Mouse (Mus musculus) liver, embryonic 15.5 days (tissue): ENCODE measurements around the gene Kcnk13. TPM values are rescaled to one million over a fixed set of nuclear protein-coding genes. Genes with fewer than 3 reads are reported as not detected.

Experiments used
- ATAC-seq: fragments of 200-750 bp; cut with Nextera tagmentation; 2 replicates; pipeline ENCODE4 v1.8.0; 2017; ENCODE audit warnings: moderate number of reproducible peaks, mild to moderate bottlenecking, moderate library complexity; ENCODE audit not compliant: insufficient read depth
- H3K27ac ChIP-seq: fragments of 300-500 bp; sonication (generic); replicated peaks from 2 replicates; pipeline ENCODE4 v1.5.1; 2015; ENCODE audit warnings: mild to moderate bottlenecking, inconsistent platforms
- H3K27me3 ChIP-seq: fragments of 300-500 bp; sonication (generic); 2 replicates; pipeline ENCODE4 v1.6.1; 2015; ENCODE audit warnings: mild to moderate bottlenecking, inconsistent platforms
- H3K36me3 ChIP-seq: fragments of 300-500 bp; sonication (generic); replicated peaks from 2 replicates; pipeline ENCODE4 v1.6.1; 2015; ENCODE audit warnings: moderate library complexity, mild to moderate bottlenecking, inconsistent platforms
- H3K4me1 ChIP-seq: fragments of 300-500 bp; sonication (generic); replicated peaks from 2 replicates; pipeline ENCODE4 v1.6.1; 2015; ENCODE audit warnings: inconsistent platforms
- H3K4me2 ChIP-seq: fragments of 300-500 bp; sonication (generic); 2 replicates; pipeline ENCODE4 v1.6.1; 2015; ENCODE audit warnings: moderate library complexity, mild to moderate bottlenecking, inconsistent platforms
- H3K4me3 ChIP-seq: fragments of 300-500 bp; sonication (generic); replicated peaks from 2 replicates; pipeline ENCODE4 v1.5.1; 2015; ENCODE audit warnings: mild to moderate bottlenecking, inconsistent platforms
- H3K9ac ChIP-seq: fragments of 300-500 bp; sonication (generic); 2 replicates; pipeline ENCODE4 v1.6.1; 2015; ENCODE audit warnings: moderate library complexity, mild to moderate bottlenecking, inconsistent platforms
- H3K9me3 ChIP-seq: fragments of 300-500 bp; sonication (generic); replicated peaks from 2 replicates; pipeline ENCODE4 v1.6.1; 2016; ENCODE audit warnings: inconsistent platforms
- WGBS: fragments of 180-500 bp; shearing (Covaris S2); methylation state at CpG from one replicate; pipeline ENCODE4 v1.1.7; 2015; ENCODE audit warnings: mixed read lengths; ENCODE audit not compliant: insufficient replicate concordance; 5-methylcytosine and 5-hydroxymethylcytosine counted together
- polyA plus RNA-seq: library from polyadenylated mRNA; unstranded; fragments of >200 nt; fragmentation: Nextera tagmentation; extraction: Ambion mirVana; gene quantifications from 2 replicates; pipeline ENCODE4 v1.2.1, GENCODE M21; 2015

Gene Kcnk13
- polyA plus RNA-seq, 1 experiment from 2014 or later, result 0.79 TPM

DNA sequence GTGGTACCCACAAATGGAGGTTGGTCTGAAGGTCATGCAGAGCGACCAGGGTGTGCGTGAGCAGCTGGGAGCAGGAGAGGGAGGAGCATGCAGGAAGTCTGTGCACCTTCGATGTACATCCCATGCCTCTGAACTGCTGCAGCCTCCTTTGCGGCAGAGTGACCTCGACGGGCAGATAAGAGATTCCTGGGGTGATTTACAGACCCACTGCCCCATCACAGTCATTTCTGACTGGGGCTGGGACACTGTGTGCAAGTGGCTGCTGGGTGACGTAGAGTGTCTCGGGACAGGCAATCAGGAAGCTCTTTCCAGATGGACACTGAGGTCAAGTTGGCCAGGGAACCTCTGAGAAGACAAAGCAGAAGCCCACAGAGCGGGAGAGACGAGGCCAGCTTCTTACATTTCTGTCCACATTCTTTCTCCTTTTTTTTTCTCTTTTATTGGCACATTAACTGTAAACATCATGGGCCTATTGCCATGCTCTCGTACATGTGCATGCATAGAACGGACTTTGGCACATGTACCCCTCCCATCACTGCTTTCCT is 59.6 kb downstream of the Kcnk13 start:
- no peak overlapping the region for H3K4me2 ChIP-seq
- no peaks in the 10 kb centered on the region for H3K9me3 ChIP-seq
- no peak overlapping the region for H3K27ac ChIP-seq
- 54% methylated on average over 12 of the region's 12 CpGs for WGBS
- ATAC-seq, result no peak
- no peaks in the 10 kb centered on the region for H3K27me3 ChIP-seq
- no peak overlapping the region for H3K9ac ChIP-seq
- H3K4me3 ChIP-seq, result no peak overlapping the region
- H3K4me1 ChIP-seq, result no peaks in the 10 kb centered on the region
- no peaks in the 10 kb centered on the region for H3K36me3 ChIP-seq

DNA sequence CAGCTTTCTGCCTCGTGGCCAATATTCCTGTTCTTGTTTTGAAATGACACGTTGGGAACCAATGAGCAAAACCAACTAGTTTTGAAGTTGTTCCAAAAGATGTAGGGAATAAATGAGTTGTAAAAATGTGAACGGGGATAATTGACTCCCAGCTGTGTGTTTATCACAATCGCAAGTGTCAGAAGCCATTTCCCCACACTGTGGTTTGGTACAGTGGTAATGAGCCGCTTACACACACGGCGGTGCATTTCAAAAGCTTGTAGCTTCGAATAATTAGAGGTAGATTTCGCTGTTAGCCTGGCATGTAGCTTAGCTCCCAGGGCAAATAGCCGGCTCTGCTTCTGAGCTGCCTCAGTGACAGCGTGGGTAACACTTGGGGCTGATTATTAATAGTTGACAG is 61.4 kb downstream of the Kcnk13 start:
- no peaks in the 10 kb centered on the region for H3K27me3 ChIP-seq
- WGBS, result 46% methylated on average over 11 of the region's 11 CpGs
- H3K4me3 ChIP-seq, result no peak overlapping the region
- no peaks in the 10 kb centered on the region for H3K4me1 ChIP-seq
- H3K27ac ChIP-seq, result no peak overlapping the region
- ATAC-seq, result no peak
- H3K9ac ChIP-seq, result no peak overlapping the region
- no peak overlapping the region for H3K4me2 ChIP-seq
- H3K36me3 ChIP-seq, result no peaks in the 10 kb centered on the region
- no peaks in the 10 kb centered on the region for H3K9me3 ChIP-seq

DNA sequence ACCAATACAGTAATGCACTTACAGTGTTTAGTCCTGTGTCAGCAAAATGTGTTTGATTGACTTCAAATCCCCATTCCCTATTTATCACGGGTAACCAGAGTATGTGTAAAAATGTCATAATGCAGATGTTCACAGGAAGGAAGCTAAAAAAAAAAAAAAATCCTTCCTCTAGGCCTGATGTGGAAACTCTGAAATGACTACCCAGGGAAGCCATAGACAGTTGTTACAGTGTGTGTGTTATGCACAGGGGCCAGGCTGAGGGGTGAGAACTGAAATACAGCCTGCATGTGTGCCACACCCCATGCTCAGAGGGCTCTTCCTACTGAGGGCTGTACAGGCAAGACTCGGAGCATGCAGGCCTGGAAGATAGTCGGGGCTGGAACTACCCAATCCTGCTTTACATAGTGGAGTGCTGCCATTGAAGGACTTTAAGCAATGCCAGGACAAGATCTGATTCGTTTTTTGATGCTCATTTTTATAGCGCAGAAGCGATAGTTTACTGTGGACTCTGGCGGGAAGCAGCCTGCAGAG is 62.5 kb downstream of the Kcnk13 start:
- no peak for ATAC-seq
- no peaks in the 10 kb centered on the region for H3K36me3 ChIP-seq
- no peaks in the 10 kb centered on the region for H3K9me3 ChIP-seq
- no peaks in the 10 kb centered on the region for H3K4me1 ChIP-seq
- H3K27ac ChIP-seq, result no peak overlapping the region
- no peaks in the 10 kb centered on the region for H3K27me3 ChIP-seq
- no peak overlapping the region for H3K4me3 ChIP-seq
- H3K9ac ChIP-seq, result no peak overlapping the region
- WGBS, result 51% methylated on average over 7 of the region's 7 CpGs
- H3K4me2 ChIP-seq, result no peak overlapping the region

DNA sequence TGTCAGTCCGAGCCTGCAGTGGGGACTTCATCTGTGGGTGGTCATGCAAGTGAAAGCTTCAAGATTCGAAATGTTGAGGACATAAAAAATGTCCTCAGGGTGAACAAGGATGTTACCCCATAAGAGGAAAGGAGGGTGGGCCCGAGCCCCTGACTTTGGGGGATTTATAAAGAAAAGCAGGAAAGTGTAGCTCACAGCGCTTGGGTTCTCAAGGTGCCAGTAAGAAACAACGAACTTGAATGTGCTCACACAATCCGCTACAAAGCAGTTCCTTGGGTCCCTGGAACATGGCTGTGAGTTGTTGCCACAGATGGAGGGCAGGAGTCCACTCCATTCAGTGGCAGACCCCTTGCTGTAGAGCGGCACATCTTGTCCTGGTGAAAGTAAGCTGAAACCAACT is 63.0 kb downstream of the Kcnk13 start:
- Histone ChIP-seq H3K36me3 (no peaks in the 10 kb centered on the region), H3K27me3 (no peaks in the 10 kb centered on the region), H3K4me1 (no peaks in the 10 kb centered on the region), H3K27ac (no peak overlapping the region), H3K4me3 (no peak overlapping the region), H3K4me2 (no peak overlapping the region), H3K9me3 (no peaks in the 10 kb centered on the region), H3K9ac (no peak overlapping the region)
- ATAC-seq, result no peak
- 64% methylated on average over 7 of the region's 7 CpGs for WGBS

DNA sequence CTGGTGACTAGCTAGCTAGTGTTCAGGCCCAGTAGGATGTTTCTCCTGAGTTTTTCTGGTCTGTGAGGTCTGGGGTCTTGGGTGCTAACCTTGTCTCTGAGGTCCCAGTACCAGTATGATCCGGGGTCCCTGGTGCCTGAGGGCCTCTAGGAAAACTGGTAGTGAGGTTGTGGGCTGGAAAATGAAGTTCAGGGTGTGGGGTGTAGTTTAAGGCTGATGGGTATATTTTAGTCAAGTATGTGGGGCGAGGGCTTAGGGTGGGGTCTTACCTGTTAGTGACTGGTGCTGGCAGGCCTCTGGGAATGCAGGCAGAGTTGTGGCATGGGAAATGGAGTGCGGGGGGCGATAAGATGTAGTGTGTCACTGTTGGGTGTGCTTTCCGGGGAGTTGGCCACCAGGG is 67.4 kb downstream of the Kcnk13 start:
- Histone ChIP-seq H3K4me1 (no peaks in the 10 kb centered on the region), H3K27me3 (no peaks in the 10 kb centered on the region), H3K4me2 (no peak overlapping the region), H3K36me3 (no peaks in the 10 kb centered on the region), H3K9ac (no peak overlapping the region), H3K4me3 (no peak overlapping the region), H3K9me3 (no peaks in the 10 kb centered on the region), H3K27ac (no peak overlapping the region)
- WGBS, result 68% methylated on average over 5 of the region's 5 CpGs
- ATAC-seq, result no peak

DNA sequence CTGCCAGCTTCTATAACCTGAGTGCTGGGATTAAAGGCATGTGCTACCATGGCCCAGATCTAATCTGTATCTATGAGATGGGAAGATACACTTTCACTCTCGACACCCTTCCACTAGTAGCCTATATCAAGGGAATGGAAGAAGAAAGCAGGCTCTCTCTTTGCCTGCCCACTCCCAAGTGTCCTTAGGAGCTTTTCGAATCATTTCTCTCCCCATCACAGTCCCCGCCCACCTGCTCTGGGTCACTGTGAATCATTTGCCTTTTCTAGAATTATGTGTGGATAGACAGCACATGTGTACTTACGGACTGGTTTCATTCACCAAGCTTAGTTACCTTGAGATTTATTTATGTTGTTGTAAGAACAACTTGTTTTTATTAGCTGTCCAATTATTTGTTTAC is 68.2 kb downstream of the Kcnk13 start:
- Histone ChIP-seq H3K36me3 (no peaks in the 10 kb centered on the region), H3K4me3 (no peak overlapping the region), H3K9me3 (no peaks in the 10 kb centered on the region), H3K9ac (no peak overlapping the region), H3K4me1 (no peaks in the 10 kb centered on the region), H3K27me3 (no peaks in the 10 kb centered on the region), H3K4me2 (no peak overlapping the region), H3K27ac (no peak overlapping the region)
- WGBS, result 58% methylated on average over 4 of the region's 4 CpGs
- ATAC-seq, result no peak

DNA sequence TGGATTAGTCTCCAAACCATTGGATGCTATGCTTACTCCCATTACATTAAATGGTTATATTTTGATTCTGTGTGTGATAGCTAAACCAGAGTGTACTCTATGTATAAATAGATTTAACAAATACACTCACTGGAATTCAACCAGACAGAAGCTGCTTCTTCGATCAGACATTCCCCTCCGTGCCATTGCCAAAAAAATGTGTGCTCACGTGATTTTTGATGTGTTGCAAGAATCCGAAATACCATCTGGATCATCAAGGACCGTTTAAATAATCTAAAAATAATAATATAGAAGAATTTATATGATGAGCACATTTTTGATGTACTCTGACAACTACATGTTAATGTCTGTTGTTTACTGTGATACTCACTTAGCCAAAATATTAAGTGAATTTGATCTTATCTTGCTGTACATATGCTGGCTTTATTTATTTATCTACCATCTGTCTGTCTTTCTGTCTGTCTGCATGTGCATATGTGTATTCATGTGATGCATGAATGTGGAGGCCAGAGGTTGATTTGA is 74.5 kb downstream of the Kcnk13 start:
- Histone ChIP-seq H3K27me3 (no peaks in the 10 kb centered on the region), H3K27ac (no peak overlapping the region), H3K9ac (no peak overlapping the region), H3K4me2 (no peak overlapping the region), H3K4me1 (no peaks in the 10 kb centered on the region), H3K4me3 (no peak overlapping the region), H3K9me3 (no peaks in the 10 kb centered on the region), H3K36me3 (no peaks in the 10 kb centered on the region)
- 71% methylated on average over 5 of the region's 5 CpGs for WGBS
- ATAC-seq, result no peak

DNA sequence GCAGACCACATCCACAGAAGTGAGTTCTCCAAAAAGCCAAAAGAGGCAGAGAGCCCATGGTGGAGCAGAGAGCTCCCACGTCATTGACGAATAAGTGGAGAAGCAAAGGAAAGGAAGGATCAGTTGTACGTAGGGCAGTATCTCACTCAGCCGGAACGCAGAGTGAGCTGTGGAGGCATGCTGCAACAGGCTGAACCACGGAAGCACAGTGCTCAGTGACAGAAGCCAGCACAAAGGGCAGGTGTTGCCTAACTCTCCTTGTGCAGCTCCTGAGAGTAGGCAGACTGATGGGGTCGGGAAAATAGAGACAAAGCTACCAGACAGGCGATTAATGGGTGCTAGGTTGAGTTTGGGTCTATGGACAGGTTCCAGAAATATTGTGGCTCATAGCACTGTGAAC is 77.8 kb downstream of the Kcnk13 start:
- H3K36me3 ChIP-seq, result no peaks in the 10 kb centered on the region
- H3K4me2 ChIP-seq, result no peak overlapping the region
- no peak for ATAC-seq
- no peak overlapping the region for H3K27ac ChIP-seq
- no peaks in the 10 kb centered on the region for H3K4me1 ChIP-seq
- no peaks in the 10 kb centered on the region for H3K9me3 ChIP-seq
- no peaks in the 10 kb centered on the region for H3K27me3 ChIP-seq
- no peak overlapping the region for H3K4me3 ChIP-seq
- H3K9ac ChIP-seq, result no peak overlapping the region
- 58% methylated on average over 8 of the region's 8 CpGs for WGBS

DNA sequence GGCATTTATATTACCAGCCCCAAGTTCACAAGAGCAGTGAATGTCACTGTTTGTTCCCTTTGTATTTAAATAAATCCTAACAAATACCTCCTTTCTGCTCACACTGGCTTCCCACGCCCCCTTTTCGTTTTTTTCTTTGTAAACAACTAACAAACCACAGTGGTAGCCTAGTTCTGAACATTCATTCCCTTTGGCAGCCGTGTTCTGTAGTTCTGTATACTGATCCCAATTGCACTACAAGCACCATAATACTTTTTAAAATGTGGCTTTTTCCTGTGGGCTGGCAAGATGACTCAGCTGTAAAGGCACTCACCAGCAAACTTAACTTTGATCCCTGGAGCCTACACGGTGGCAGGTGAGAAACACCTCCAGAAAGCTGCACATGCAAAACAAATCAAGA is 80.4 kb downstream of the Kcnk13 start:
- no peak for ATAC-seq
- Histone ChIP-seq H3K9ac (no peak overlapping the region), H3K9me3 (no peaks in the 10 kb centered on the region), H3K4me3 (no peak overlapping the region), H3K4me1 (no peaks in the 10 kb centered on the region), H3K4me2 (no peak overlapping the region), H3K27ac (no peak overlapping the region), H3K36me3 (no peaks in the 10 kb centered on the region), H3K27me3 (no peaks in the 10 kb centered on the region)
- 20% methylated on average over 4 of the region's 4 CpGs for WGBS

DNA sequence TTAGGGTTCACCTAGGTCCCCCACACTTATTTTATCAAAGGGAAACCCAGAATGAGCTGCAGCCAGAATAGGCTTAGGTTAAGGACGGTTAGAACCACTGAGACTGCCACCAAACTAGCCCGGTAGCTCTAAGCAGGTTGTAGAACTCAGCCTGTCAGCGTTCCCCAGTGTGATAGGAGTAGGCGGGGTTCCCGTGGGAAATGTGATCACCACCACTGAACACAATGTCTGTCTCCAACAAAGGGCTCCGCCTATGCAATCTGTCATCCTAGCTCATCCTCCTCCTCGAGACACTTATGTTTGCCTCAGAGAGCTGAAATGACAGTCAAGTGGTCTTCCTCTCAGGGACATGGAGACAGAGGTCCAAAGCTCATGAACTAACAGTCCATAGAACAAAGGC is 86.3 kb downstream of the Kcnk13 start:
- Histone ChIP-seq H3K27me3 (no peaks in the 10 kb centered on the region), H3K4me3 (no peak overlapping the region), H3K4me1 (no peaks in the 10 kb centered on the region), H3K9ac (no peak overlapping the region), H3K9me3 (no peaks in the 10 kb centered on the region), H3K4me2 (no peak overlapping the region), H3K27ac (no peak overlapping the region), H3K36me3 (no peaks in the 10 kb centered on the region)
- ATAC-seq, result no peak
- 51% methylated on average over 7 of the region's 7 CpGs for WGBS

DNA sequence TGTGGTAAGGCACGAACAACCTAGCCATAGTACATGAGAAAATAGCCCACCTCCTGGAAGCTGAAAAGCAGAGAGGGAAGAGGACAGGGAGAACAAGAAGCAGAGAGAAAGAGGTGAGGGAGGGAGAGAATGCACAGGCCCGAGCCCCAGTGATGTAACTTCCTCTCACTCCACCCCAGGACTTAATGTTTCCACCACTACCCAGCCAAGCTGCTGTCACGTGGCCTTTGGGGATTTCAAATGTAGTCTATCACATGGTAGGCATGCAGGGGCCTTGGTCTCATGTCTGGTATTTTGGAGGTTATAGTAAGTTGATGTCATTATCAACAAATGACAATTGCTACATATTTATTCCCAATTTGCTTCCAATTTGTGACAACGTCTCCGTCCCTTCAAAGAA is 89.3 kb downstream of the Kcnk13 start:
- Histone ChIP-seq H3K4me2 (no peak overlapping the region), H3K4me3 (no peak overlapping the region), H3K27ac (no peak overlapping the region), H3K9ac (no peak overlapping the region), H3K36me3 (no peaks in the 10 kb centered on the region), H3K27me3 (no peaks in the 10 kb centered on the region), H3K4me1 (no peaks in the 10 kb centered on the region), H3K9me3 (no peaks in the 10 kb centered on the region)
- 55% methylated on average over 5 of the region's 5 CpGs for WGBS
- no peak for ATAC-seq

DNA sequence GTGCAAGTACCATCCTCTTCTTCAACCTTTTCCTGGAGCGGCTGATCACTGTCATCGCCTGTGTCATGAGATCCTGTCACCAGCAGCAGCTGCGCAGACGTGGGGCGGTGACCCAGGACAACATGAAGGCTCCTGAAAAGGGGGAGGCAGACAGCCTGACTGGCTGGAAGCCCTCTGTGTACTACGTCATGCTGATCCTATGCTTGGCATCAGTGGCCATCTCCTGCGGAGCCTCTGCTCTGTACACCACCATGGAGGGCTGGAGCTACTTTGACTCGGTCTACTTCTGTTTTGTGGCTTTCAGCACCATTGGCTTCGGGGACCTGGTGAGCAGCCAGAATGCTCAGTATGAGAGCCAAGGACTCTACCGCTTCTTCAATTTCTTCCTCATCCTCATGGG is 96.8 kb downstream of the Kcnk13 start:
- 71% methylated on average over 10 of the region's 10 CpGs for WGBS
- Histone ChIP-seq H3K27ac (no peak overlapping the region), H3K36me3 (no peaks in the 10 kb centered on the region), H3K27me3 (no peaks in the 10 kb centered on the region), H3K4me1 (no peaks in the 10 kb centered on the region), H3K4me2 (no peak overlapping the region), H3K4me3 (no peak overlapping the region), H3K9me3 (no peaks in the 10 kb centered on the region), H3K9ac (no peak overlapping the region)
- no peak for ATAC-seq
